Mouse (Mus musculus) layer of hippocampus, adult 9-10 months (tissue): Measurements from ENCODE around the gene Sorcs2.

ENCODE experiments used
- DNase-seq: peaks from one replicate; pipeline ENCODE4 v3.0.0; 2022; ENCODE audit warnings: low spot score

Gene Sorcs2

GRCm38 (mm10) chr5:36358161-36358560 lies 39.8 kb downstream of the Sorcs2 start:
- no peak for DNase-seq

- no peak for DNase-seq
Measured at GRCm38 (mm10) chr5:36356659-36357058, 41.3 kb downstream of the Sorcs2 start.

- DNase-seq = no peak
Measured at GRCm38 (mm10) chr5:36355683-36356082, 42.3 kb downstream of the Sorcs2 start.

- no peak for DNase-seq
Measured at GRCm38 (mm10) chr5:36353679-36354078, 44.3 kb downstream of the Sorcs2 start.

- DNase-seq = no peak
Measured at GRCm38 (mm10) chr5:36353194-36353593, 44.7 kb downstream of the Sorcs2 start.

GRCm38 (mm10) chr5:36346698-36347097 lies 51.2 kb downstream of the Sorcs2 start:
- no peak for DNase-seq

GRCm38 (mm10) chr5:36339283-36339682 lies 58.7 kb downstream of the Sorcs2 start:
- no peak for DNase-seq

GRCm38 (mm10) chr5:36336252-36336651 lies 61.7 kb downstream of the Sorcs2 start:
- no peak for DNase-seq

- DNase-seq = no peak
Measured at GRCm38 (mm10) chr5:36335661-36336060, 62.3 kb downstream of the Sorcs2 start.

- no peak for DNase-seq
Measured at GRCm38 (mm10) chr5:36334227-36334626, 63.7 kb downstream of the Sorcs2 start.

- no peak for DNase-seq
Measured at GRCm38 (mm10) chr5:36330472-36331155, 67.3 kb downstream of the Sorcs2 start.

- DNase-seq = no peak
Measured at GRCm38 (mm10) chr5:36326057-36327010, 71.6 kb downstream of the Sorcs2 start.

- no peak for DNase-seq
Measured at GRCm38 (mm10) chr5:36324140-36324572, 73.8 kb downstream of the Sorcs2 start.

GRCm38 (mm10) chr5:36323526-36323925 lies 74.4 kb downstream of the Sorcs2 start:
- DNase-seq = no peak

GRCm38 (mm10) chr5:36321581-36321980 lies 76.4 kb downstream of the Sorcs2 start:
- DNase-seq = no peak

- DNase-seq = no peak
Measured at GRCm38 (mm10) chr5:36320667-36321066, 77.3 kb downstream of the Sorcs2 start.

GRCm38 (mm10) chr5:36317641-36318368 lies 80.1 kb downstream of the Sorcs2 start:
- DNase-seq = no peak

GRCm38 (mm10) chr5:36315106-36315505 lies 82.8 kb downstream of the Sorcs2 start:
- DNase-seq = no peak

GRCm38 (mm10) chr5:36313353-36314079 lies 84.4 kb downstream of the Sorcs2 start:
- peak; percentile 33 for DNase-seq

GRCm38 (mm10) chr5:36312926-36313325 lies 85.0 kb downstream of the Sorcs2 start:
- no peak for DNase-seq

- no peak for DNase-seq
Measured at GRCm38 (mm10) chr5:36304299-36304980, 93.5 kb downstream of the Sorcs2 start.
